Mouse (Mus musculus) neural tube, embryonic 15.5 days (tissue): ENCODE measurements around the gene Dnajb4. TPM values are rescaled to one million over a fixed set of nuclear protein-coding genes. Genes with fewer than 3 reads are reported as not detected.

Experiments
- ATAC-seq: fragments of 200-750 bp; cut with Nextera tagmentation; 2 replicates; pipeline ENCODE4 v1.8.0; 2017; ENCODE audit warnings: mild to moderate bottlenecking, moderate TSS enrichment, moderate library complexity; ENCODE audit not compliant: low FRiP score
- H3K27ac ChIP-seq: fragments of 300-500 bp; sonication (generic); replicated peaks from 2 replicates; pipeline ENCODE4 v1.5.1; 2015; ENCODE audit warnings: mild to moderate bottlenecking, inconsistent platforms
- H3K27me3 ChIP-seq: fragments of 300-500 bp; sonication (generic); replicated peaks from 2 replicates; pipeline ENCODE4 v1.6.1; 2015; ENCODE audit warnings: inconsistent platforms
- H3K36me3 ChIP-seq: fragments of 300-500 bp; sonication (generic); 2 replicates; pipeline ENCODE4 v1.6.1; 2015; ENCODE audit warnings: inconsistent platforms
- H3K4me1 ChIP-seq: fragments of 300-500 bp; sonication (generic); 2 replicates; pipeline ENCODE4 v1.6.1; 2015; ENCODE audit warnings: inconsistent platforms
- H3K4me2 ChIP-seq: fragments of 300-500 bp; sonication (generic); 2 replicates; pipeline ENCODE4 v1.6.1; 2015; ENCODE audit warnings: inconsistent platforms, mild to moderate bottlenecking, moderate library complexity
- H3K4me3 ChIP-seq: fragments of 300-500 bp; sonication (generic); replicated peaks from 2 replicates; pipeline ENCODE4 v1.5.1; 2015; ENCODE audit warnings: mild to moderate bottlenecking, inconsistent platforms
- H3K9ac ChIP-seq: fragments of 300-500 bp; sonication (generic); replicated peaks from 2 replicates; pipeline ENCODE4 v1.6.1; 2015; ENCODE audit warnings: mild to moderate bottlenecking, inconsistent platforms
- H3K9me3 ChIP-seq: fragments of 300-500 bp; sonication (generic); replicated peaks from 2 replicates; pipeline ENCODE4 v1.6.1; 2016; ENCODE audit warnings: inconsistent platforms
- WGBS: fragments of 180-500 bp; shearing (Covaris S2); methylation state at CpG from one replicate; pipeline ENCODE4 v1.1.7; 2015; ENCODE audit warnings: mixed read lengths; 5-methylcytosine and 5-hydroxymethylcytosine counted together
- polyA plus RNA-seq: library from polyadenylated mRNA; unstranded; fragments of >200 nt; fragmentation: Nextera tagmentation; extraction: Ambion mirVana; gene quantifications from 2 replicates; pipeline ENCODE4 v1.2.1, GENCODE M21; 2015

The Dnajb4 gene
- polyA plus RNA-seq, 1 experiment from 2014 or later = 45.6 TPM

DNA sequence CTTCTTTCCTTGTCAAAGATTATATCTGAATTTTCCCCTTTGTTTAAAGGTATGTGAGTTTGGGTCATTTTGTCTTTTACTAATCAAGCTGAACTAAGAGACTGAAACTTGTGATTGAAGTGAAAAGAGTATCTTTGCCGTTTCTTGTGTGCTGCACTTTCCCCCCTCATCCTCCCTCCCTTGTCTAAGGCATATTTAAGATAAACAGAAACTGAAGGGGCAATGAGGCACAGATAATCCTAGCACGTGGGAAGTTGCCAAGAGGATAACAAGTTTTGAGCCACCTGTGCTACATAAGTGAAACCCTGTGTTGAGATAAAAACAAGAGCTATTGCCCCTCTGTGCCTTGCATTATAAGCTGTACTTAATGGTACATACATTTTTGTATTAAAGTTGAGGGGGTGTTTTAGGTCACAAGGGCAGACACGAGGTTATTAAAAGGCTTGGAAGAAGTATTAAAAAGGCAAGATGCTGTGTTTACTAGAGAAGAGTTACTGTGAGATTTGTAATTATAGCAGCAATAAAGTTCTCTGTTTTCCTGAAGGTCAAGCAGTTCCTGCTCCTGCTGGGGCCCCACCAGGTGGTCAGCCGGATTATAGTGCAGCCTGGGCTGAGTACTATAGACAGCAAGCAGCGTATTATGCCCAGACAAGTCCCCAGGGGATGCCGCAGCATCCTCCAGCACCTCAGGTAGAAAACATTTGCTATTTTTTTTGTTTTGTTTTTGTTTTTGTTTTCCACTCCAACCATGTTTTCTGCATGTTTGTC is 21.4 kb upstream of the Dnajb4 start:
- H3K9me3 ChIP-seq = no peaks in the 10 kb centered on the region
- WGBS = 53% methylated on average over 6 of the region's 6 CpGs
- H3K27ac ChIP-seq = no peak overlapping the region
- no peak overlapping the region for H3K4me3 ChIP-seq
- H3K4me2 ChIP-seq = no peak overlapping the region
- no peak for ATAC-seq
- no peak overlapping the region for H3K9ac ChIP-seq
- no peaks in the 10 kb centered on the region for H3K4me1 ChIP-seq
- H3K27me3 ChIP-seq = no peaks in the 10 kb centered on the region
- peaks cover 45% of the 10 kb centered on the region for H3K36me3 ChIP-seq

DNA sequence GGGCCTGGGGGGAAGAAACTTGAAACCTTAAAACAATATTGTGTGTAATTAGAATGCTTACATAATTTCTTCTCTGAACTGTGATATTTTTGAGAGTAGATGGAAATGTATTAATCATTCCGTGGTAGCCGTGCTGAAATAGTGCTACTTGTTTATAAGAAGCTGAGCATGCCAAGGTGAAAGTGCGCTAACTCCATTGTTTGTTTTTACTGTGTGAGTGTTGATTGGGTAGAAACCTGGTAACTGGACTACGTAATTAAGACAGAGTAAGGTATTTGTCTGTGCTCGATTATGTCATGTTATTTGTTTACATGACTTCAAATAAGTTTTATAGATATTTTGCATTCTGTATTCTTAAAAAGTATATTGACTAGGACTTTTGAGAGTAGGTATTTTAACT is 19.2 kb upstream of the Dnajb4 start:
- Histone ChIP-seq H3K4me2 (no peak overlapping the region), H3K4me1 (no peaks in the 10 kb centered on the region), H3K27ac (no peak overlapping the region), H3K9ac (no peak overlapping the region), H3K36me3 (peaks cover 57% of the 10 kb centered on the region), H3K9me3 (no peaks in the 10 kb centered on the region), H3K4me3 (no peak overlapping the region), H3K27me3 (no peaks in the 10 kb centered on the region)
- ATAC-seq = no peak
- 97% methylated on average over 5 of the region's 5 CpGs for WGBS

GRCm38 (mm10) chr3:152228843-152229242 is 18.7 kb upstream of the Dnajb4 start:
- peaks cover 61% of the 10 kb centered on the region for H3K36me3 ChIP-seq
- H3K4me3 ChIP-seq = no peak overlapping the region
- no peaks in the 10 kb centered on the region for H3K9me3 ChIP-seq
- H3K4me2 ChIP-seq = no peak overlapping the region
- no peak overlapping the region for H3K27ac ChIP-seq
- no peaks in the 10 kb centered on the region for H3K4me1 ChIP-seq
- no peak overlapping the region for H3K9ac ChIP-seq
- no peaks in the 10 kb centered on the region for H3K27me3 ChIP-seq
- 94% methylated on average over 7 of the region's 7 CpGs for WGBS
- no peak for ATAC-seq

- Histone ChIP-seq H3K27ac (no peak overlapping the region), H3K4me1 (no peaks in the 10 kb centered on the region), H3K4me3 (no peak overlapping the region), H3K27me3 (no peaks in the 10 kb centered on the region), H3K9ac (no peak overlapping the region), H3K36me3 (peaks cover 73% of the 10 kb centered on the region), H3K9me3 (no peaks in the 10 kb centered on the region), H3K4me2 (no peak overlapping the region)
- no peak for ATAC-seq
- 94% methylated on average over 7 of the region's 7 CpGs for WGBS
Measured at GRCm38 (mm10) chr3:152225906-152226305, 15.8 kb upstream of the Dnajb4 start.

- H3K4me3 ChIP-seq = no peak overlapping the region
- no peak overlapping the region for H3K4me2 ChIP-seq
- ATAC-seq = no peak
- no peaks in the 10 kb centered on the region for H3K27me3 ChIP-seq
- peaks cover 77% of the 10 kb centered on the region for H3K36me3 ChIP-seq
- no peak overlapping the region for H3K9ac ChIP-seq
- no peaks in the 10 kb centered on the region for H3K9me3 ChIP-seq
- H3K4me1 ChIP-seq = no peaks in the 10 kb centered on the region
- H3K27ac ChIP-seq = no peak overlapping the region
Measured at GRCm38 (mm10) chr3:152224918-152225317, 14.8 kb upstream of the Dnajb4 start.

GRCm38 (mm10) chr3:152213416-152213815 is 3.3 kb upstream of the Dnajb4 start:
- no peak overlapping the region for H3K9ac ChIP-seq
- 34% methylated on average over 3 of the region's 3 CpGs for WGBS
- no peak for ATAC-seq

DNA sequence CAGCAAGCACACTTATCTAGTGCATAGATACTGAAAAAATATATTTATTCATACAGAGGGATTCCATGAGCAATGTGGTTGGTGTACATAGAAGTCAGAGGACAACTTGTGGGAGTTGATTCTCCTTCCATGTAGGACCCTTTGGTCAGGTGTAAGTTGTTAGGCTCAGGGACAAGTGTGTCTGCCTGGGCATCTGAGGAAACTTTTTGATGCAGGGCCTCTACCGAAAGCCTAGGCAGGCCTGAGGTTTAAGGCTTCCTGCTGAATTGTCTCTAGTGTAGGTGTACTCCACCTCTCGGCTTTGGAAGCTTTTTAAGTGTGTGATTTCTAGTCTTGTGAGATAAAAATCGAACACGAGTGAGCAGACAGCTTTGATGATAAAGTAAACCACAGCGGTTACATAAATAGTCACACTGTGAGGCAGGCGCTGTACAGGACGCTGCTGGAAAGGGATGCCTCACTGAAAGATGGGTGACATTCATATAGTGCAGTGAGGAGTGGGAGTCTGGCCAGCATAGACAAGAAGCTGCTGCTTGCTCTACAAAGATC is 1.7 kb upstream of the Dnajb4 start:
- no peaks in the 10 kb centered on the region for H3K9me3 ChIP-seq
- H3K36me3 ChIP-seq = peaks cover 4% of the 10 kb centered on the region
- H3K4me2 ChIP-seq = peak overlapping the region; percentile 89
- H3K27me3 ChIP-seq = no peaks in the 10 kb centered on the region
- WGBS = 42% methylated on average over 7 of the region's 7 CpGs
- H3K4me3 ChIP-seq = peak overlapping the region; percentile 94
- 0 out of 2 replicates have a peak overlapping the region, but pooled peaks have one; percentile 13 for H3K27ac ChIP-seq
- H3K4me1 ChIP-seq = peaks cover 32% of the 10 kb centered on the region
- peak overlapping the region; percentile 99 for H3K9ac ChIP-seq
- no peak for ATAC-seq

More at GRCm38 (mm10) chr3:152213416-152213815, 3.3 kb upstream of the Dnajb4 start:
- Histone ChIP-seq H3K36me3 (peaks cover 19% of the 10 kb centered on the region), H3K4me1 (peaks cover 28% of the 10 kb centered on the region), H3K27me3 (no peaks in the 10 kb centered on the region), H3K9me3 (no peaks in the 10 kb centered on the region), H3K4me3 (0 out of 2 replicates have a peak overlapping the region, but pooled peaks have one; percentile 5), H3K4me2 (peak overlapping the region; percentile 89), H3K27ac (no peak overlapping the region)

- H3K4me1 ChIP-seq = peaks cover 32% of the 10 kb centered on the region
- peak overlapping the region; percentile 99 for H3K9ac ChIP-seq
- no peaks in the 10 kb centered on the region for H3K27me3 ChIP-seq
- H3K4me2 ChIP-seq = peak overlapping the region; percentile 89
- ATAC-seq = peak; percentile 75
- H3K36me3 ChIP-seq = no peaks in the 10 kb centered on the region; the same call in 1 of the 2 replicates
- peak overlapping the region; percentile 94 for H3K4me3 ChIP-seq
- H3K27ac ChIP-seq = peak overlapping the region; percentile 100
- WGBS = under 1% methylated on average over 48 of the region's 68 CpGs
- no peaks in the 10 kb centered on the region for H3K9me3 ChIP-seq
Measured at GRCm38 (mm10) chr3:152210728-152211391, 758 bp upstream of the Dnajb4 start.

- no peaks in the 10 kb centered on the region for H3K9me3 ChIP-seq
- H3K27me3 ChIP-seq = no peaks in the 10 kb centered on the region
- ATAC-seq = peak; percentile 51
- H3K4me3 ChIP-seq = peak overlapping the region; percentile 94
- peaks cover 28% of the 10 kb centered on the region for H3K4me1 ChIP-seq
- H3K27ac ChIP-seq = peak overlapping the region; percentile 100
- WGBS = 4% methylated on average over 25 of the region's 25 CpGs
- no peaks in the 10 kb centered on the region for H3K36me3 ChIP-seq
- H3K9ac ChIP-seq = peak overlapping the region; percentile 99
- peak overlapping the region; percentile 70 for H3K4me2 ChIP-seq
Measured at GRCm38 (mm10) chr3:152209177-152209966, 730 bp downstream of the Dnajb4 start.

DNA sequence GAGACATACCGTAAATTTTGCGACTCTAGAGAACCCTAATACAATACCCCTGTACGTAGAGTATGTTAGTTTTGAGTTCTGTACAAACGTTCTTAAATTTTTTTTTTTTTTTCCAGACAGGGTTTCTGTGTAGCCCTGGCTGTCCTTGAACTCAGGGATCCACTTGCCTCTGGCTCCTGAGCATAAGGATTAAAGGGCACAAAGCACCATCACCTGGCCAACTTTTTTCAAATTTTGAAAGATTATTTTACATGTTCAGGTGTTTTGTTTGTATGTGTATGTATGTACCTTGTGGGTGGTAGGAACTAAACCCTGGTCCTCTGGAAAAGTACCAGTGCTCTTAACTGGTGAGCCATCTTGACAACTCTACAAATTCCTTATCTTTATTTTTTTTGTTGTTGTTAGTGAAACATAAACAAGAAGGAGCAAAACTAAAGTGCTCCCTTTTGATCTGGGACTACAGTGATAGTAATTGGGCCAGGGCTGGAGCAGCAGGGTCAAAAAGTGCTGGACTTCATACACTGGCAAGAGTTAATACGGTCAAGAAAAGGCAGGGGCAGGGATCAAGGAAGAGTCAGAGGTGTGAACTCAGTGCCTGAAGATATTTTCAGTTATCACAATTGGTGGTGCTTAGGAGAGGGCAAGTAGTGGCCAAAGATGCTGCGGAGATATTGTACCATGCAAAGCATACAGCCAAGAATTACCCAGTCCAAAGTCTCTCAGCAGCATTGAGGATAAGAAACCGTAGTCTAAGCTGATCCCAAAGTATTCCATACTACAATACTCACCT is 1.8 kb downstream of the Dnajb4 start:
- Histone ChIP-seq H3K27ac (no peak overlapping the region; the same call in 1 of the 2 replicates), H3K4me2 (peak overlapping the region; percentile 70), H3K9ac (no peak overlapping the region), H3K9me3 (no peaks in the 10 kb centered on the region), H3K4me1 (peaks cover 25% of the 10 kb centered on the region), H3K27me3 (no peaks in the 10 kb centered on the region), H3K36me3 (no peaks in the 10 kb centered on the region), H3K4me3 (no peak overlapping the region)
- 91% methylated on average over 7 of the region's 7 CpGs for WGBS
- ATAC-seq = no peak

- ATAC-seq = no peak
- over 99% methylated on average over 4 of the region's 4 CpGs for WGBS
Measured at GRCm38 (mm10) chr3:152207156-152207555, 2.9 kb downstream of the Dnajb4 start.

More at GRCm38 (mm10) chr3:152207156-152207555, 2.9 kb downstream of the Dnajb4 start:
- Histone ChIP-seq H3K9ac (no peak overlapping the region), H3K27me3 (no peaks in the 10 kb centered on the region), H3K27ac (no peak overlapping the region), H3K4me1 (peaks cover 14% of the 10 kb centered on the region), H3K9me3 (no peaks in the 10 kb centered on the region), H3K4me2 (no peak overlapping the region), H3K4me3 (no peak overlapping the region), H3K36me3 (no peaks in the 10 kb centered on the region)
